Mouse (Mus musculus) gastrocnemius, adult 2 months (tissue): ENCODE data around the gene Hyal2. TPM values are rescaled to one million over a fixed set of nuclear protein-coding genes. Genes with fewer than 3 reads are reported as not detected.
"Not testable (repeated sequence)": the region's sequence is repeated elsewhere in the genome, so short reads cannot be mapped to it uniquely, and the experiment has no call there.

ENCODE experiments used
- DNase-seq: peaks from one replicate; pipeline ENCODE4 v3.0.0; 2022
- H3K27ac ChIP-seq: fragments of 200-600 bp; 2 replicates; pipeline ENCODE4 v1.8.1; 2022; ENCODE audit warnings: mild to moderate bottlenecking
- H3K4me3 ChIP-seq: fragments of 200-600 bp; 2 replicates; pipeline ENCODE4 v1.8.1; 2022; ENCODE audit warnings: mild to moderate bottlenecking, moderate library complexity
- CTCF ChIP-seq: fragments of 200-600 bp; IDR thresholded peaks from 2 replicates; pipeline ENCODE4 v1.8.1; 2022; ENCODE audit warnings: antibody characterized with exemption, mild to moderate bottlenecking, moderate library complexity
- intact Hi-C: fragments of 180-260 bp; cut with DNase I; formaldehyde crosslinking; loops from one replicate; pipeline ENCODE4 v1.15.1; 2025
- total RNA-seq, 2 experiments: library from RNA; stranded (reverse); gene quantifications; 2 replicates each; pipeline ENCODE4 v1.2.3; 2021

The Hyal2 gene
- total RNA-seq, 2 experiments from 2014 or later = 11.3 to 19.9 TPM

GRCm38 (mm10) chr9:107566041-107566709, 1.6 kb upstream of the Hyal2 start:
- DNase-seq = peak; percentile 89
- TF ChIP-seq CTCF = peak; percentile 98
- intact Hi-C loops = loop anchor here (2.0 kb wide), 1 partner anchor 47 kb away; no protein-coding TSS in a partner anchor
- peak overlapping the region; percentile 62 for H3K4me3 ChIP-seq
- H3K27ac ChIP-seq = peak overlapping the region; percentile 94

GRCm38 (mm10) chr9:107566855-107567254, 890 bp upstream of the Hyal2 start:
- Histone ChIP-seq H3K27ac (peak overlapping the region; percentile 94), H3K4me3 (peak overlapping the region; percentile 71)
- intact Hi-C loops = loop anchor here (2.0 kb wide), 1 partner anchor 46 kb away; no protein-coding TSS in a partner anchor
- no peak for DNase-seq
- TF ChIP-seq CTCF = no peak

GRCm38 (mm10) chr9:107568331-107569261, 851 bp downstream of the Hyal2 start:
- intact Hi-C loops = no loop called here

DNA sequence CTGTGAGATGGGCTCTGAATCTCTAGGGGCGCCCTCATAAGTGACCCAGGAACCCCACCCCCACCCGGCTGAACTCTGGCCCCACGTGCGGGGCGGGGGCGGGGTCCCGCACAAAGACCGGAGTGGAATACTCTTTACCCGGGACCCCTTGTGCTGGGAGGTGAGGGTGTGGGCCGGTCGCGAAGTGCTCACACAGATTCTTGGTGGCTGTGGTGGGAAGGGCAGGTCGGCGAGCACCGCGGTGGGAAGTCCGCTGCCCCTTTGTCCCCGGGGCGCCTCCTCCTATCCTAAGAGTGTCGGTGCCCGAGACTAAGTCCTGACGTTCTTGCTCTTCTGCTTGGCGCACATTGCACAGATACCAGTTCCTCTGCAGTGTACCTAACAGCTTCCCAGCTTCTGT, 1.5 kb downstream of the Hyal2 start:
- peak overlapping the region; percentile 94 for H3K27ac ChIP-seq
- intact Hi-C loops = no loop called here
- H3K4me3 ChIP-seq = peak overlapping the region; percentile 71
- no peak for DNase-seq
- TF ChIP-seq CTCF = no peak

More at GRCm38 (mm10) chr9:107568331-107569261, 851 bp downstream of the Hyal2 start:
- H3K27ac ChIP-seq = peak overlapping the region; percentile 94
- no peak for TF ChIP-seq CTCF
- H3K4me3 ChIP-seq = peak overlapping the region; percentile 71
- DNase-seq = peak; percentile 92

DNA sequence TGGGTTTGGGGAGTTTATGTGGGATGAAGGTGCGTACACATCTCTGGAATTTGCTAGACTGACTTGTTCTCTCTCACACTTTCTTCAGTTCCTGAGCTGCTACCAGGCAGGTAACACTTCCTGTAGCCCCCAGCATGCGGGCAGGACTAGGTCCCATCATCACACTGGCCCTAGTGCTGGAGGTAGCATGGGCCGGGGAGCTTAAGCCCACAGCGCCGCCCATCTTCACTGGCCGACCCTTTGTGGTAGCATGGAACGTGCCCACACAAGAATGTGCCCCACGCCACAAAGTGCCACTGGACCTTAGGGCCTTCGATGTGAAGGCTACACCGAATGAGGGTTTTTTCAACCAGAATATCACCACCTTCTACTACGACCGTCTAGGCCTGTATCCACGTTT, 2.3 kb downstream of the Hyal2 start:
- peak overlapping the region; percentile 94 for H3K27ac ChIP-seq
- H3K4me3 ChIP-seq = peak overlapping the region; percentile 71
- DNase-seq = no peak
- intact Hi-C loops = no loop called here
- TF ChIP-seq CTCF = no peak

GRCm38 (mm10) chr9:107570845-107571244, 3.1 kb downstream of the Hyal2 start:
- intact Hi-C loops = no loop called here
- peak overlapping the region; percentile 48 for H3K27ac ChIP-seq
- DNase-seq = no peak
- peak overlapping the region; percentile 71 for H3K4me3 ChIP-seq
- TF ChIP-seq CTCF = no peak

GRCm38 (mm10) chr9:107571534-107572326, 4.0 kb downstream of the Hyal2 start:
- intact Hi-C loops = no loop called here
- H3K4me3 ChIP-seq = peak overlapping the region; percentile 71
- no peak for DNase-seq
- peak overlapping the region; percentile 48; the same call in 1 of the 2 replicates for H3K27ac ChIP-seq
- no peak for TF ChIP-seq CTCF

GRCm38 (mm10) chr9:107572327-107572662, 4.5 kb downstream of the Hyal2 start:
- TF ChIP-seq CTCF = no peak
- no peak overlapping the region for H3K4me3 ChIP-seq
- intact Hi-C loops = no loop called here
- DNase-seq = no peak
- 0 out of 2 replicates have a peak overlapping the region, but pooled peaks have one; percentile 48 for H3K27ac ChIP-seq

DNA sequence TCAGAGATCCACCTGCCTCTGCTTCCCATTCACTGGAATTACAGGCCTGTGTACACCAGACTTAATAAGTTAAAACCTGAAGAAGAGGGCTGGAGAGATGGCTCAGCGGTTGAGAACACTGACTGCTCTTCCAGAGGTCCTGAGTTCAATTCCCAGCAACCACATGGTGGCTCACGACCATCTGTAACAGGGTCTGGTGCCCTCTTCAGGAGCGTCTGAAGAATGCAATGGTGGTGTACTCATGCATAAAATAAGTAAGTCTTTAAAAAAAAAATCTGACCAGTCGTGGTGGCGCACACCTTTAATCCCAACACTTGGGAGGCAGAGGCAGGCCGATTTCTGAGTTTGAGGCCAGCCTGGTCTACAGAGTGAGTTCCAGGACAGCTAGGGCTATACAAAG, 6.0 kb downstream of the Hyal2 start:
- intact Hi-C loops = not testable (repeated sequence)

DNA sequence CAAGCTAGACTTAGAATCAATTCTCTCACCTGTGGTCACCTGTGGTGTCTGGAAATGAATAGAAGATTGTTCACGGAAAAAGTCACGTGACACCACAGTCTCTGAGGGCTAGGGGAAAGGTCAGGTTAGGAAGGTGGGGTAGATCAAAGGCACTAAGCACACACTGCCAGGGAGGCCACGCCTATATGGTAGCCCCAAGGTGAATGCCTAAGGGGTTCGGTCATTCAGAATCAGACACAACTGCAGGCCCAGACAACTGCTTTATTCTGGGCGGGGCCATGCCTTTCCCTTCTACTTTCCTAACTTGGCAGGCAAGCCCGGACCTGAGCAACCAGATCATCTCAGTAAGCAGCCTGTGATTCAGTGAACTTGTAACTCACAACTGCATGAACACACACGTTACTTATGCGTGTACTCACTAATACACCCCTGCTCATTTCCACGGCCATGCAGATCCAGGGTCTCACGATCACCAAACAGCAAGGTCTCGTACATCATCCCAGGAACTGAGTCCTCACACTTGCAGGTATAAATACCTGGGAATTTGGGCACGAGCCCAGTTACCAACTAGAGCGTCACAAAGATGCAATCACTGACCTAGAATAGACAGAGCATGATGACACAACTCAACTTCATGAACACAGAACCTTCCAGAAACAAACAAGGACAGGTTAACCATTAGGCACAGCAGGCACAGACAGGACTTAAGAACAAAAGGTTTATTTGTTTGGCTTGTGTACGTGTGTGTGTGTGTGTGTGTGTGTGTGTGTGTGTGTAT, 8.0 kb downstream of the Hyal2 start:
- no peak for DNase-seq
- Histone ChIP-seq H3K4me3 (no peak overlapping the region), H3K27ac (peak overlapping the region; percentile 82)
- no peak for TF ChIP-seq CTCF
- intact Hi-C loops = no loop called here

More for the DNA sequence above, 6.0 kb downstream of the Hyal2 start:
- H3K27ac ChIP-seq, H3K4me3 ChIP-seq, DNase-seq: not testable (repeated sequence)
- peak; percentile 19; the same call in 1 of the 2 replicates for TF ChIP-seq CTCF

- peak; percentile 92 for DNase-seq
- Histone ChIP-seq H3K27ac (peak within 1 kb of the TSS; percentile 82), H3K4me3 (peak within 1 kb of the TSS; percentile 74)
- no peak for TF ChIP-seq CTCF
- intact Hi-C loops = no loop called here
Measured at GRCm38 (mm10) chr9:107576357-107577107, 8.8 kb downstream of the Hyal2 start, which contains the start of gene Hyal1. Hyal1 (plus strand) TSS chr9:107576927.
